Mouse (Mus musculus) spleen, postnatal 10 days (tissue): Measurements from ENCODE around the gene Gpx8.
"Not testable (repeated sequence)": the region's sequence is repeated elsewhere in the genome, so short reads cannot be mapped to it uniquely, and the experiment has no call there.

Experiments used
- DNase-seq, 2 experiments: peaks; one replicate each; pipeline ENCODE4 v3.0.0; 2021 to 2022; ENCODE audit warnings: low spot score in 2 of 2

The Gpx8 gene

GRCm38 (mm10) chr13:113023274-113024143, 22.7 kb downstream of the Gpx8 start:
- no peak for DNase-seq

GRCm38 (mm10) chr13:113022467-113022866, 23.7 kb downstream of the Gpx8 start:
- DNase-seq = no peak

DNA sequence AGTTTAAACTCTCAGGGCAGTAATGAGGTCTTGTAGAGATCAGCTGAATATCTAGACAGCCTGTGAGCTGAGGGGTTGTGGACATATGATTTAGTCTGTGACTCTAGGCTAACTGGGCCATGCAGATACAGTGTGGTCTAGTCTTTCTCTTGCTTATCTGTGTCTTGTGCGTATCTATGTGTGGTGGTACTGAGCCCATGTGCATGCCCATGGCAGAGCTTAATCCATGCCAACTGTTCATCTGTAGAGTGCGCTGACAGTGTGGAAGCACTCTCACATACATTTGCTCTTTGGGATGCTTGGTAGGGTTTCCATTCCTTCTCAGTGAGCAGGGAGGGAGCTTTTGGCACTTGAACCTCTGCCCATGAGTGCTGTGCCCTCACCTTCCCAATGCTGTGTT, 24.7 kb downstream of the Gpx8 start:
- no peak for DNase-seq

GRCm38 (mm10) chr13:113013174-113013953, 32.8 kb downstream of the Gpx8 start:
- DNase-seq = not testable (repeated sequence)

- no peak for DNase-seq
These were observed 33.5 kb downstream of the Gpx8 start for GRCm38 (mm10) chr13:113012683-113013082.

DNA sequence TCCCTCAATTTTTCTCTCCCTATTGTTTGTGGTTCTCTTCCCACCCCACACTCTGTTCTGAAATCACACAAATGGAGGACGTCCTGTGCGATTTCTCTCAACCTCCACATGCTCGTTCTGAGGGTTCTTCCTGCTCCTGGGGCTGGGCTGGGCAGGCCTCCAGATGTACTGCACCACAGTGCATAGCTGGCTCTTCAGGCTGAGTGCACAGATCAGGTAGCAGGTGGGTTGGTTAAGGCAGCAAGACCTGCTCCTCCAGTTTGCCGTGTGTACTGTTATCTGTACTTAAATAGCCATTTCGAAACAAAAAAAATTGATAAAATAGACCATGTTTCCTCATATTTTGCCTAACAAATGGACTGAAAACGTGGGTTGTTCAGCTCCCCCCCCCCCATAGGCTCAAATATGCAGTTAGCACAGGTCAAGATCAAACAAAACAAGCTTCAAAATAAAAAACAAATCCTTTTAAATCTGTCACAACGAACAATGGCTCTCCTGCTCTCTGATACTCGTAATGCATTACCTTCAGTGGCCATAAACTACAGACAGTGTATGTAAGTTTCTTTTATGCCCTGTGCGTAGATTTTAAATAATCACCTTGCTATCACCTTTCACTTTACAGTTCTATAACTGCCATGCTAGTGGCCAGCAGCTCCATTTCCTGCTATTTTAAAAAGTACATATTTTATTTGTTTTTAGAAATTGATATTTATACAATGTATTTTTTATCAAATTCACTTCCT, 45.5 kb downstream of the Gpx8 start:
- DNase-seq = no peak

DNA sequence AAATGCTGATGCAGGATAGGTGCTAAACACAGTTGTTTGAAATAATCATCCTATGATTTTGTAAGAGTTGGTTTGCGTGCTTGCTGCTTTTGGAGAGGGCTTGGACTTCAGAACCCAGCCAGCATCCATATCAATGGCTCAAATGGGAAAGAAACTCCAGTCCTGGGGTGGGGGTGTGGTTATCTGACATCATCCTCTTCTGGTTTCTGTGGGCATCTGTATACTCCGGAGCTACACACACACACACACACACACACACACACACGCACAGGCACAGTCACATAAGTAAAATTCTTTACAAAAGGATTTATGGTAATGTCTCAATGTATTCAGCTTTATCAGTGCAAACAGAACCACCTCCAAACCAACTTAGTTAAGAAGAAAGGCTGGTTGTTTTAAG, 46.1 kb downstream of the Gpx8 start:
- no peak for DNase-seq

GRCm38 (mm10) chr13:112998427-112999201, 47.6 kb downstream of the Gpx8 start:
- DNase-seq = no peak

GRCm38 (mm10) chr13:112997369-112997768, 48.8 kb downstream of the Gpx8 start:
- no peak for DNase-seq

GRCm38 (mm10) chr13:112996407-112996806, 49.8 kb downstream of the Gpx8 start:
- DNase-seq = no peak

GRCm38 (mm10) chr13:112994191-112994590, 52.0 kb downstream of the Gpx8 start:
- peak; percentile 23 to 68 for DNase-seq

DNA sequence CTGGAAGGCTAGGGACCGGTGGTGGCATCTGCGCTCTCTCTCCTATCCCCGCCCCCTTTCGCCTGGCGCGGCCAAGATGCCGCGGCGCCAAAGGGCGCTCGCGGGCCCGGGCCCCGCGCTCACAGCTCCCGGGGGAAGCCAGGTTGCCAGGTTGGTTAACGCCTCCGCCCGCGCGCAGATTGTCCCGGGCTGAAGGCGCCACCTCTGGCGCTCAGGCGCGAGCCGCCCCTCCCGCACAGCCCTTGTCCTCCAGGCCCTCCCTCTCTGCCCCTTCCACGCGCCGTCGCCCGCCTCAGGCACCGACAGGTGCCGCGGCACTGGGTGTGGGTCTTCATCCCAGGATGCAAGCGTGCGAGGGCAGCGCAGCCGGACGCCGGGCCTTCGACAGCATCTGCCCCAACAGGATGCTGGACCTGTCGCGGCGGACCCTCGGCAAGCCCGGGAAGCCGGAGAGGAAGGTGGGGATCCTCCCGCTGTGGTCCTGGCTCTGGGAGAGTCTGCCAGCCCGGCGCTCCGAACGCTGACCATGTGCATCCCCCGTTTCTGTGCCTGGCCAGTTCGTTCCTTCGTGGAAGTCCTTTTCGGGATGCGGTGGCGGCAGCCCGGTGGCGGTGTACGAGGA, 52.6 kb downstream of the Gpx8 start, which contains the start of gene Mcidas:
Gene Mcidas, plus strand, starts transcription at position 315 of the 622 bp plus-strand sequence.
- DNase-seq = peak in 1 of 2 experiments; percentile 17
